Mouse (Mus musculus) adipocyte (in vitro differentiated cells): ENCODE results near the gene Fam102b.

ENCODE experiments used
- DNase-seq: peaks from one replicate; pipeline ENCODE4 v3.0.0-alpha.2; 2016; ENCODE audit warnings: low spot score

Gene Fam102b

GRCm38 (mm10) chr3:109027515-109027987 lies at the start of gene Fam102b:
Gene Fam102b (minus strand): TSS chr3:109027607.
- peak; percentile 91 for DNase-seq

- peak; percentile 78 for DNase-seq
These were observed 35.6 kb upstream of the Fam102b start for GRCm38 (mm10) chr3:109062989-109063388.

- no peak for DNase-seq
These were observed 35.0 kb upstream of the Fam102b start for GRCm38 (mm10) chr3:109062391-109062790.

GRCm38 (mm10) chr3:109059903-109060302 lies 32.5 kb upstream of the Fam102b start:
- DNase-seq, result no peak

- DNase-seq, result no peak
These were observed 24.5 kb upstream of the Fam102b start for GRCm38 (mm10) chr3:109051946-109052331.

DNA sequence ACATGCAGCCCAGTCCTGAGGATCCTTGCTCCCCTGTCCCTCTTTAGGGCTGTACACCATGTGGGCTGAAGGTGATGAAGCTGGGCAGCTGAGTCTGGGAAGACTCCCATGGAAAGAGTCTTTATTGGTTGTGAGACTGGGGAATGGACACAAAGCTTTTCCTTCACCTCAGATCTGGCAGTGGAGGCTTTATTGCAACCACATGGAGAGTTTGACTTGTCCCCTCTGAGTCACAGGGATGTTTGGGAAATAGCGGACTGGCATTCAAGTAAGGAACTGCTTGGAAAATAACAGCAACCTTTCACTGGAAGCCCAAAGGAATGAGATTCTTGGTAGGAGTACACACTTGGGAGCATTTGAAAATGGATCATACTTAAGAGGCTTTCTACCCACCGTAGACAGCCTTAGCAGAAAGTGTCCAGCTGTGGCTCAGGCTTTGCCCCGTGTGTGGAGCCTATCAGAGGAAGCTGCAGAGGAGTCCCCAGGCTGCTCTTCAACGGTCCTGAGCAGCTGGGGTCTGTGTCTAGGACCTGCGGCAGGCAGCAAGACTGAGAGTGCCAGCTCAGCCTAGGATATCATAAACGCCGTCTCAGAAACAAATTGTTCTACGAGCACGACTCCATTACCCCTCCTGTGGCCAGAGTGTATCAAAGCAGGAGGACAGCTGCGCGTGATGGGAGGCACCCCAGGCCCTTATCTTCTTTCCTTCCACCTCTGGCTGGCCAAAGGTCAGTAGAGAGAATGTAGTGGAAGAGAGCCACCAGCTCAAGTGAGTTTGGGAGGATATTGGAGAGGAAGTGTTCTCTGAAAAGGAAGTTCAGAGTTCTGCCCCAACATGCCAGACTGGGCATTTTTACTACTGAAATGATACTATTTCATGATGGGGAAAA lies 23.9 kb upstream of the Fam102b start:
- peak; percentile 78 for DNase-seq

DNA sequence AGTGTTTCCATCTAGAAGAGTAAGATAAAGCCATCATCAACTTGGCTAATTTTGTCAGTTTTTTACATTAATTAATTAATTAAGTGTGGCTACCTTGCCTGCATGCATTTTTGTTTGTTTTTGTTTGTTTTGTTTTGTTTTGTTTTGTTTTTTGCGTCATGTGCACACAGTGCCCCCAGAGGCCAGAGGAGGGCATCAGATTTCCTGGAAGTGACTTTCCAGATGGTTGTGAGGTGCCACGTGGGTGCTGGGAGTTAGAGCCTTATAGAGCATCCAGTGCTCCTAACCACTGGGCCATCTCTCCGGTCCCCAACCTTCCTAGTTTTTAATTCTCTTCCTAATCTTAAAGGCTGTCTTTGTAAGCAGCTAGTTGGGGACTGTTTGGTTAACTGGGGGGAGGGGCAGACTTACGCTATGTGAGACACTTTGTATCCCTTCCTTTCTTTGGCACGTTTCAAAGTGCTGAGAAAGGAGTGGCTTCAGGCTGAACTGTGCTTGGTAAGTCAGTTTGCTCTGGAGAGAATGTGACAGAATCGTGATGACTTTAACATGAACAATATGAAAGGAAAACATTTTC lies 20.4 kb upstream of the Fam102b start:
- DNase-seq, result no peak

- DNase-seq, result no peak
These were observed 19.0 kb upstream of the Fam102b start for GRCm38 (mm10) chr3:109046428-109046827.

DNA sequence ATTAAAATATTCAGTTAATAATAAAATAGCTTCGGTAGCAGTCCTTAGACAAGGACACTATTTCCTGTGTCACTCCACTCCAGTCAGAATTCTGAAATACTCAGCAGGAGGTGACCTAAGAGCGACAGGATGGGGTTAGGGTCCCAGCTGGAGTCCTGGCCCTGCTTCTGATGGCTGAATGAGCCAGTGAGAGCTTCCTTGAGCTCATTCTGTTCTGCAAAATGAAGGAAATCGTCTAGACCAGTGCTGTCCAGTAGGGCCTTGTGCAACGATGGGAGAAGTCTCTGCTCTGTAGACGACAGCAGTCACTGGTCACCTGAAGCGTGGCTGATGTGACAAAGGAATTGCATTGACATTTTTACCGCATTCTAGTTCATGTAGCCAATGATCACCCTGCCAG lies 16.0 kb upstream of the Fam102b start:
- no peak for DNase-seq

DNA sequence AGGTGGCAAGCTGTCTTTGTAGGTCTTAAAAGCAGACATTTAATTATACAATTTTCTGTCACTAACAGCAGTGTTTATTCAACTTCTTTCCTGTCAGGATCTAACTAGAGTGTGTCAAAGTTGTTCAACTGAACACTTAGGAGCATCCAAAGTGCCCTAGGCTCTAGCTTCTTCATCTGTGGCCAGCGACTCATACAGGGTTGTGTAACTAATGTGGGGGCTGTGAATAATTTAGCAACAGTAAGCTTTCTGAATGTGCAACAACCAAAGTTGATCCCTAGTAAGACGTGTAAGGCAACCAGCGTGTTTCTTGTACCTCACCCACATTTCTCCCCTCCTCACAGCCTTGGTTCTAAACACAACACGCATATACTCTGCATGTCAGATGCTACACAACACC lies 13.5 kb upstream of the Fam102b start:
- peak; percentile 54 for DNase-seq

- DNase-seq, result peak; percentile 49
These were observed 7.0 kb upstream of the Fam102b start for GRCm38 (mm10) chr3:109034411-109034810.

DNA sequence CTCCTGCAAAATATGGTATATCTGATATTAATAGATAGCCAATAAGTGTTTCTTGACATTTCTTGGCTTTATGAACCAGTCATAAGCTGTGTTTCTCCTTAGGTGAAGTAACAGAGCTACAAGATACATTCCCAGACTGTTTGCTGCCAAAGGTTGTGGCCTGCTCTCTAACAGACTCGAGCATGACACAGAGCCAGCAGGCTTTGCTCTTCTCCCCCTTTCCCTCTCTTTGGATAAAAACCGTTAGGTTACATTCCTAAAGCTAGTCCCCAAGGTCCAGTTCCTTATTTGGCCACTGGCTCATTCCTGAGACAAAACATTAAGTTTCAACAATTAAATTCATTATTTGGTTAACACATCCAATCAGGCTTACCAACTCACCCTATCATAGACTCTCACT lies 4.9 kb upstream of the Fam102b start:
- DNase-seq, result peak; percentile 73

- DNase-seq, result peak; percentile 43
These were observed 4.2 kb upstream of the Fam102b start for GRCm38 (mm10) chr3:109031626-109032025.

DNA sequence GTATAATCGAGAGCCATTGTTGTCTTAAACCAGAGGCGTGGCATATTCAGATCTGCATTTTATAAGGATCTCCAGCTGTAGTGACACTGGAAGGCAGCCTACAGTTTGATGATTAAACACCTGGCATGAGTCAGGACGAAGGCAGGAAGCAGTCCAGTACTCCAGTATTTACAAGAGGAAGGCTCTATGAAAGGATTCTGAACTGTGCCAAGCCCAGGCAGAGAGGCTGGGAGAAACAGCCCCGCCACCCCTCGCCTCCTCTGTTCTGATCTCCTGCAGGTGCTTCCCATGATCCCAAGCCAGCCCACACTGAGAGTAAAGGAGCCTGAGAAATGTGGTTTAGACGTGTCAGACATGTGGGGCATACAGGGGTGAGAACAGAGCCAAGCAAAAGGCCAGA lies 3.4 kb upstream of the Fam102b start:
- DNase-seq, result no peak

DNA sequence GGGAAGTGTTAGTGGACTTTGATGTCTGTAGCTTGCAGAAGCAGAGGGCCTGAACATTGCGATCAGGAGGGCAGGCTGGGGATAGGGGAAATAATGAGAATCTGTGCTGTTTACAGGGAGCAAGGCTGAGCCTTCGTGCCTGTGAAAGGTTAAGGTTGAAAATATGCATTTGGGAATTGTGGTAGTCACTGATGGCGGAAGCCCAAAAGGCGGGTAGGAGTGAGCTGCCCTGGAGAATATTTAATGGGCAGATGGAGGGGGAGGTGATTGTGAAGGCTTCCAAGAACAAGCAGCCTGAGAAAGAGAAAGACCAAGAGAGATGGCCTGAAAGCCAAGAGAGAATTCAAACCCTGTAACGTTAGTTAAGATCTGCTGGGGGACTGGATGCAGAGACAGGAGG lies 2.3 kb upstream of the Fam102b start:
- peak; percentile 90 for DNase-seq

- peak; percentile 63 for DNase-seq
These were observed 376 bp downstream of the Fam102b start for GRCm38 (mm10) chr3:109026991-109027470.

- peak; percentile 71 for DNase-seq
These were observed 881 bp downstream of the Fam102b start for GRCm38 (mm10) chr3:109026462-109026990.

- peak; percentile 92 for DNase-seq
These were observed 1.8 kb downstream of the Fam102b start for GRCm38 (mm10) chr3:109025579-109025978.

GRCm38 (mm10) chr3:109023066-109023465 lies 4.3 kb downstream of the Fam102b start:
- DNase-seq, result no peak

DNA sequence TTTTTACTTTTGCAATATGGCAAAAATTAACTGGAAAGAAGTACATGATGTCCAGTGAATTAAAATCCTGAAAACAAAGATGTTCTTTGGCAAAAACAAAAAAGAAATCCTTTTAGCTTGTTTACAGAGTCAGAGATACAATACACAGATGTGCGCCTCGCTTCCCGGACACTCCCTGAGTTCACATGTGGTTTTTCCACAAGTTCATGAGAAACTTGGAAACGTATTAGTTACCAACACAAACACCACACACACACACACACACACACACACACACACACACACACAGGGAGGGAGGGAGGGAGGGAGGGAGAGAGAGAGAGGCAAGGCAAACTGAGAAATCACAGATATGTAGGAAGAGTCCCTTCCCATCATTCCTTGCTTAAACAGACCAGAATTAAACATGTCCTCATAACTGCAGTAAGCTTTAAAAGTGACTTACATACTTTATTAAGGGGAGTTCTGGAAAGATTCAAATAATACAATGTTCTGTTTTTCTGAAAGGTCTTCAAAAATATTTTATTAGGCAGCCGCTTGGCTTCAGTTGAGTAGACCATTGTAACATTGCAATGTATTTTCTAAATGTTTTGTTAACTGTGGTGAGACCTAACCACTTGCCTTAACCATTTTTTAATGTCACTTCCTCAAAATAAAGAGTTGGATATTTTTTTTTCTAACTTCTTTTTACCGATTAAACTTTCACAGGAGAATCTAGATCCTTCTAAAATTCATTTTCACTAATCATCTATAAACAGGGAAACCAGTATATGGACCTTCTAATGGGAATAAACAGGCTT lies 5.5 kb downstream of the Fam102b start:
- no peak for DNase-seq

DNA sequence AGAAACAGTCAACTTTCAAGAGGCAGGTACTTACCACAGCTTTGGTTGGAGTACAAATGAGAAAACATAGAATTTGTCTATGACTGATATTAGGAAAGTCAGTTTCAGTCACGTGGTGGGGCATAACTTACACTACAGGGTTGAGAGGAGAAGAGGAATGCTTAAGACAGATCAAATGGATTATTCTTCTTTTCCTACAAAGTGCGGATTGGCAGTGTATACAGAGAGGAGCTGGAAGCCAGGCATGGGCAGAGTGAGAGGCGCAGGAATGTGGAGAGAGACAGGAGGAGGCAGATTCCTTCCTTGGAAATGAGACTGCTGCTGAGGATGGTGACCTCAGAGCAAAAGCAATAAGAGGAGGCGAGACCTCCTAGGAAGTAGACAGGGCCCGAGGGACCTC lies 9.1 kb downstream of the Fam102b start:
- no peak for DNase-seq

DNA sequence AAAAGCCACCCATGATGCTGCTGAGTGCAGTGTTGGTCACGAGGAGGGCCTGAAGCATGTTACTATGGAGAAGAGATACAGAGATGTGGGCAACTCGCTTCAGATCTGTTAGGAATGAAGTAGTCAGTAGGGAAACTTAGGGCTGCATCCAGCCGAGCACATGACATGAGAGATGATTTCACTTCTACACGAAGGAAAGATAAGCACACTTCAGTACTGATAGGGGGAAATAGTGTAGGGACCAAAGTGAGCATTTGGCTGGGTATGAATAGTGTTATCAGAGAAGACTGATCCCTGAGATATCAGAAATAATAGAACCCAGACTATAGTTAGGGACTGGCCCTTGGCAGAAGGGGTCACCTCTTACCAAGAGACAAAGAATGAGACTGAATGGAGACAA lies 14.8 kb downstream of the Fam102b start:
- DNase-seq, result no peak
